Mouse (Mus musculus): Measurements from ENCODE around the gene Acp1.

Acp1 gene

GRCm38 (mm10) chr12:30856172-30856571, 55.2 kb downstream of the Acp1 start:
- no peak for DNase-seq

DNA sequence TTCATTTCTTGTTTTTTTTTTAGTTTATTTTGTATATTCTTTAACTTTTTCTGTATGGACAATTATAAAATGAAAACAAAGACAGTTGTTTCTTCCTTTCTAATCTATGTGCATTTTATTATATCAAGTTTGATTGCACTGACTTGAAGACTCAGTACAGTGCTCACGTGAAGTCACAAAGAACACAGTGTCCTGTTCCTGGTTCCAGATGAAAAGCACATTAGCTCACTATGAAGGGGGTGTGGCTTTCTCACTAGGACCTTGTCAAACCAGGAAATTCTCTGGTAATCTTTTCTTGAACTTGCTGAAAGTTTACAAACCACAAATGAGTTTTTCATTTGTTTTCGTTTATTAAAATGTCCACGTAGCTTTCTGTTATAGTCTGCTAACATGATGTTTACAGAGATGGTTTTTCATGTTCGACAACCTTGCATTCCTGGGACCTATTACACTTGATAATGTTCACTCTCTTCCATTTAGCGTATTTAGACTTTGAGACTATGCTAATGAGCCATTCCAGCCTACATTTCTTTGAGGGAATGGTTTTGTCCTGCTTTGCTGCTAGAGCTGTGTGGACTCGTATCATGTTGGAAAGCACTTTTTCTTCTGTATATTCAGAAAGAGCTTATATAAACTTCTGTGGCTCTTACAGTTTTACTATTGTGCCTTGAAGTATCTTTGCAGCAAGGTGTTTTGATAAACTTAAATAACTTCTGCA, 55.8 kb downstream of the Acp1 start:
- no peak for DNase-seq

- peak; percentile 39 for DNase-seq
These were observed 59.5 kb downstream of the Acp1 start for GRCm38 (mm10) chr12:30851871-30852270.

DNA sequence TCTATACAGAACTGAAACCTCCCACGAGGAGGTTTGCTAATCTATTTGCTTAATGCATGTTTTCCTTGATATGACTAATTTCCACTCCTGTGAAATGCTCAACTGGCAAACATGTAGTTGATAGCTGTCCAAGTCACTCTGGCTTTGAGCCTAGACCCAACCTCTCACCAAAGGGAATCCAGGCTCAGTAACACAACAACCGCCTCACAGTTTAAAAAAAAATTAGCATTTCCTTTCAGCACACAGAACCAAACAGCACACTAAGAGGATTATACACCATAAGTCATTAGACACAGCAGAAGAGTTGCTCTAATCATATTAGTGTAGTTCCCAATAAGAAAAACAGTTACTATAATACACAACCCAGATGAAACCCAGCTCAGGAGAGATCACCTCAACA, 60.5 kb downstream of the Acp1 start:
- DNase-seq = peak; percentile 62

GRCm38 (mm10) chr12:30848521-30848920, 62.9 kb downstream of the Acp1 start:
- DNase-seq = no peak
